Mouse (Mus musculus): ENCODE measurements at regions not wholly inside any gene's neighbourhood (a gene's known extent, or its start where the extent isn't known, plus 50 kb on each side); places are given as distances from the start of the nearest gene placed in this dataset.

DNA sequence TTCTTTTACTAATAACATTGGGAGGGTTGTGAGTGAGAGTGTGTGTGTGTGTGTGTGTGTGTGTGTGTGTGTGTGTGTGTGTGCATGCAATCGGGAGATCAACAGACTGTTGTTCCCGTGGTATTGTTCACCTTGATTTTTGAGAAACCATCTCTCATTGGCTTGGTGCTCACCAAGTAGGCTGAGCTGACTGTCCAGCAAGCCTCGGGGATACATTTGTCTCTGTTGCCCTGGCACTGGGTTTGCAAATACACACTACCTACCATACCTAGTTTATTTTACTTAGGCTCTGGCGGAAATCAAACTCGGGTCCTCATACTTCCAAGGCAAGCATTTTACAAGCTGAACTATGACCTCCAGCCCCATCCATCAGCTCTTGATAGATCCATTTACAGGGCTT is 306.0 kb upstream of the Ppargc1a start:
- no peaks in the 10 kb centered on the region for H3K36me3 ChIP-seq (ENCODE audit: insufficient read depth)
- no peak for DNase-seq
- 58% methylated on average over 5 of the region's 5 CpGs for WGBS
- no peak overlapping the region for H3K9ac ChIP-seq
- no peak overlapping the region for H3K4me3 ChIP-seq (ENCODE audit: low read depth, low read length)
- no peak for TF ChIP-seq CTCF (IDR thresholded peaks at IDR 0.05; ENCODE audit: low read depth)
- H3K27me3 ChIP-seq (ENCODE audit: insufficient read depth, low read length): no peaks in the 10 kb centered on the region
- no peak overlapping the region for H3K27ac ChIP-seq (ENCODE audit: low read depth)
- no peaks in the 10 kb centered on the region for H3K9me3 ChIP-seq (ENCODE audit: low read depth, low read length)
- H3K4me2 ChIP-seq: no peak overlapping the region
- 0 out of 2 replicates have a peak, but pooled peaks cover 2% of the 10 kb centered on the region for H3K4me1 ChIP-seq (ENCODE audit: insufficient read depth)
- ATAC-seq (ENCODE audit: insufficient read depth): no peak

DNA sequence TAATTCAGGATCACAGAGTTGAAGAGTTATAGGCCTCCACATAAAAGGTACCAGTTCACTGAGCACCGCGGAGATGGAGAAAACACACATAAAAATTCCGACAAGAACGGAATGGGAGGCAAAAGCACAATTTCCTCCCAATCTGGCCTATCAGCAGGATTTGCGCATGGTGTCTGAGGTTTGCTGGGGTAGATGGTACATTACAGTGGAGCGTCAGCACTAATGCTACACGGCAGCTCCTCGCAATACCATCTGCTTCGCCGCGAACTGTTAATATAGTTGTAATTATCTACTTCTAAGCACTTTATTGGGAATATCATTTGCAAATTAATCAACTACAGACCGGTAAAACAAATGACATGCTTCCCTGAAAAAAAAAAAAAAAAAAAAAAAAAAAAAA is 304.2 kb upstream of the Ppargc1a start:
- H3K27me3 ChIP-seq (ENCODE audit: insufficient read depth, low read length): no peaks in the 10 kb centered on the region
- H3K9me3 ChIP-seq (ENCODE audit: low read depth, low read length): no peaks in the 10 kb centered on the region
- DNase-seq (no peak), ATAC-seq (ENCODE audit: insufficient read depth) (no peak)
- H3K27ac ChIP-seq (ENCODE audit: low read depth): no peak overlapping the region
- 0 out of 2 replicates have a peak, but pooled peaks cover 2% of the 10 kb centered on the region for H3K4me1 ChIP-seq (ENCODE audit: insufficient read depth)
- H3K4me3 ChIP-seq (ENCODE audit: low read depth, low read length): no peak overlapping the region
- no peak overlapping the region for H3K9ac ChIP-seq
- no peaks in the 10 kb centered on the region for H3K36me3 ChIP-seq (ENCODE audit: insufficient read depth)
- H3K4me2 ChIP-seq: no peak overlapping the region
- TF ChIP-seq CTCF (IDR thresholded peaks at IDR 0.05; ENCODE audit: low read depth): no peak
- 92% methylated on average over 12 of the region's 12 CpGs for WGBS

DNA sequence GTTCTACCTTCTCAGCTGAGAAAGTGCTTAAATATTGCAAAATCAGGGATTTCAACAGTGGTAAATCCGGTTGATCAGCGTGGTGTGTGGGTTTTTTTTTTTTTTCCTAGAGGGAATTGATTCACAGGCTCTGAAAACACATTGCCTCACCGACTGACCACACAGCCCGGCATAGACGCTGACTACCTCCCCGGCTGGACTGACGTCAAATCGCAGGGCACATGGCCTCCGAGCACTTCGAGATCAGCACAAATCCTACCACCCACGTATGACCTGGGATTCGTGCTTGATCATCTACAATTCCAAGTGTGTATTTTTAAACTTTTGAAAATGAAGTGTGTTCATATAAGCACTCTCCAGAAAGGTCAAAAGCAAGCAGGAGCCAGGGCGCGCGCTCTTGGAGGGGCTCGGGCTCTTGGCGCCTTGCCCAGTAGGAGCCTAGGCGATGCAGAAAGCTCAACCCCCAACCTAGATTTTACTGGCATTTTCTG is 300.7 kb upstream of the Ppargc1a start:
- peak overlapping the region; percentile 51 for H3K4me2 ChIP-seq
- ATAC-seq (ENCODE audit: insufficient read depth) (peak; percentile 95), DNase-seq (peak; percentile 91)
- H3K36me3 ChIP-seq (ENCODE audit: insufficient read depth): no peaks in the 10 kb centered on the region
- no peak overlapping the region for H3K4me3 ChIP-seq (ENCODE audit: low read depth, low read length)
- peak overlapping the region; percentile 33; the same call in 1 of the 2 replicates for H3K27ac ChIP-seq (ENCODE audit: low read depth)
- 17% methylated on average over 18 of the region's 18 CpGs for WGBS
- no peak for TF ChIP-seq CTCF (IDR thresholded peaks at IDR 0.05; ENCODE audit: low read depth)
- H3K4me1 ChIP-seq (ENCODE audit: insufficient read depth): 0 out of 2 replicates have a peak, but pooled peaks cover 2% of the 10 kb centered on the region
- H3K9me3 ChIP-seq (ENCODE audit: low read depth, low read length): no peaks in the 10 kb centered on the region
- H3K9ac ChIP-seq: no peak overlapping the region
- no peaks in the 10 kb centered on the region for H3K27me3 ChIP-seq (ENCODE audit: insufficient read depth, low read length)

DNA sequence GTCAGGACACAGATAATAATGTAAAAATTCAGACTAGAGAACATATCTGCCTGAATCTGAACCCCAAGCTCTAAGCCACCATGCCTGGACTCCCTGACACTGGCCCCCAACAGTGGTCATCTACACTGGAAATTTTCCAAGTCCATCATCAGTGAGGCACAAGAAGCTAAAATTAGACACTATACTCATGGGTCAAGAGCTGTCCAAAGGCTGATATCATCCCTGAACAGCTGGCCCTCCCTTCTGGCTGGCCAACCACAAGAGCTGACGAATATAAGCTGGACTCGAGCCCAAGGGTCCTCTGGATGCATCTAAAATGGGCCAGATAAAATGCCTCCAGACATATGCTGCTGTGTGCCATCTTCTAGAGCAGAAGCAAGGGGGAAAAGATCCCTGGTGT is 298.5 kb upstream of the Ppargc1a start:
- H3K9ac ChIP-seq: no peak overlapping the region
- no peak for TF ChIP-seq CTCF (IDR thresholded peaks at IDR 0.05; ENCODE audit: low read depth)
- no peak overlapping the region for H3K4me3 ChIP-seq (ENCODE audit: low read depth, low read length)
- WGBS: 58% methylated on average over 2 of the region's 2 CpGs
- H3K27ac ChIP-seq (ENCODE audit: low read depth): no peak overlapping the region
- no peaks in the 10 kb centered on the region for H3K27me3 ChIP-seq (ENCODE audit: insufficient read depth, low read length)
- H3K4me1 ChIP-seq (ENCODE audit: insufficient read depth): 0 out of 2 replicates have a peak, but pooled peaks cover 2% of the 10 kb centered on the region
- H3K36me3 ChIP-seq (ENCODE audit: insufficient read depth): no peaks in the 10 kb centered on the region
- ATAC-seq (ENCODE audit: insufficient read depth) (no peak), DNase-seq (peak; percentile 68)
- H3K9me3 ChIP-seq (ENCODE audit: low read depth, low read length): no peaks in the 10 kb centered on the region
- H3K4me2 ChIP-seq: no peak overlapping the region

DNA sequence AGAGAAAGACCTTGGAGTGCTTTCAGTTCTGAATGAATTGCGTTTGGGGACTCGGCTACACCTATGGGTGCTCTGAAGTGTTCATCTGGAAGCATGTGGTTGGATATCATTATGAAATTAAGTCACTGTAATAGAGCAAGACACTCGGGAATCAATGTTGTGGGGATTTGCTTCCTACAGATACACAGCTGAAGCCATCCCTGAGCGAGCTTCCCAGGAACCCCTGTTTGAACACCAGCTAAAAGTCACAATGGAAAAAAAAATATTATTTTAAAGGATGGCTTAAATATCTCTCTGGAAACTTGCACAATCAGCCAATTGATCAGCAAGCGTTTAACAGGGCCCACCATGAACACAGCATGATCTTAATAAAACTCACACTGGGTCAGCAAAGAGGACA is 293.0 kb upstream of the Ppargc1a start:
- DNase-seq: no peak
- no peak for TF ChIP-seq CTCF (IDR thresholded peaks at IDR 0.05; ENCODE audit: low read depth)
- Histone ChIP-seq H3K4me1 (ENCODE audit: insufficient read depth) (no peaks in the 10 kb centered on the region), H3K27me3 (ENCODE audit: insufficient read depth, low read length) (no peaks in the 10 kb centered on the region), H3K9me3 (ENCODE audit: low read depth, low read length) (no peaks in the 10 kb centered on the region), H3K4me3 (ENCODE audit: low read depth, low read length) (no peak overlapping the region), H3K36me3 (ENCODE audit: insufficient read depth) (no peaks in the 10 kb centered on the region), H3K4me2 (no peak overlapping the region), H3K27ac (ENCODE audit: low read depth) (no peak overlapping the region), H3K9ac (no peak overlapping the region)
- ATAC-seq (ENCODE audit: insufficient read depth): no peak
- WGBS: 88% methylated on average over 5 of the region's 5 CpGs

DNA sequence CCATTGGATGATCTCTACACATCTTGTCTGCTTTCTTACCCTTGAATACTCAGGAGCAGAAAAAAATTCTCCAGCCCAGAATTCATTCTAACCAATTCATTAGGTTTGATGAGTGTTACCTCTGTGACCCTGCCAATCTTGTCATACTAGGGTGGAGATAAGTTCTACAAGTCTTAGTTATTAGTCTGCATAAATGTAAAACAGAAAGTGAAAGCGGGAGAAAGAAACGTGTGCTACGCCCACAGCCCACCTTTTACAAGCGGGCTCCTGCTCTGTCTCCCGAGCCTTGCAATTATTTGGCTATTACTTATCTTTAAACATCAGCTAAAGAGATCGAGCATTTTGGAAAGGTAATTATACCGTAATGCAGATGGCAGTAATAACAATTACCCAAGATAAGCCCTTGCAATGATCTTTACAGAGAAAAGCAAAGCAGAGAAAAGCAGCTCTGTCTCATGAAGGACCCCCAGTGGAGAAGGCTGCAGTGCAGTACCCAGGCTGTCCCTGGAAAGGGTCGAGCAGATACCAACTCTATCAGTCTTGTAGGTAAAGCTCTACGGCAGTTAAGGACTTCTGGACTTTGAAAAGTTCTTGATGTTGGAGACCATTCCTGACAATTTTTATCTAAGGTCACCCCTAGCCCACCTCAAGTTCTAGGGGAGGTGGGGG is 286.1 kb upstream of the Ppargc1a start:
- H3K9me3 ChIP-seq (ENCODE audit: low read depth, low read length): no peaks in the 10 kb centered on the region
- no peaks in the 10 kb centered on the region for H3K36me3 ChIP-seq (ENCODE audit: insufficient read depth)
- 53% methylated on average over 9 of the region's 9 CpGs for WGBS
- TF ChIP-seq CTCF (IDR thresholded peaks at IDR 0.05; ENCODE audit: low read depth): no peak
- no peak overlapping the region for H3K27ac ChIP-seq (ENCODE audit: low read depth)
- H3K4me2 ChIP-seq: no peak overlapping the region
- H3K9ac ChIP-seq: no peak overlapping the region
- H3K4me3 ChIP-seq (ENCODE audit: low read depth, low read length): no peak overlapping the region
- no peak for DNase-seq
- H3K27me3 ChIP-seq (ENCODE audit: insufficient read depth, low read length): no peaks in the 10 kb centered on the region
- H3K4me1 ChIP-seq (ENCODE audit: insufficient read depth): no peaks in the 10 kb centered on the region
- ATAC-seq (ENCODE audit: insufficient read depth): no peak

DNA sequence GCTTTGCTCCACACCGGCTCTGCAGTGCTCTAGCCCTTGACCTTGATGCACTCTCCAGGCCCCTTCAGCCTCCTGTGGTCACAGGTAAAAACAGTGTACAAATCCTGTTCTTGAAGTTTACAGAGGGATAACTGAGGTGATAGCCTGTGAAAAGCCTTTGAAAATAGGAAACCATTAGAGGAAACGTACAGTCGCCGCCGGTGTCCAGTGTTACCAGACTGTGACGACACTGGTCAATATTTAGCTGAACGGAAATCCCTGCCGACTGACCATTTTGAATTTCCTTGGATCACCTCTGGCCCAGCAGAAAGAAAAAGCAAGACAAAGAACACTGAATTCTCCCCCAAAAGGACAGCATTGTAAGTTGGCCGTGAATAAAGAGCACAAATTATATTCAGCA is 282.6 kb upstream of the Ppargc1a start:
- Histone ChIP-seq H3K4me1 (ENCODE audit: insufficient read depth) (no peaks in the 10 kb centered on the region), H3K4me3 (ENCODE audit: low read depth, low read length) (no peak overlapping the region), H3K9ac (no peak overlapping the region), H3K4me2 (no peak overlapping the region), H3K27me3 (ENCODE audit: insufficient read depth, low read length) (no peaks in the 10 kb centered on the region), H3K9me3 (ENCODE audit: low read depth, low read length) (no peaks in the 10 kb centered on the region), H3K36me3 (ENCODE audit: insufficient read depth) (no peaks in the 10 kb centered on the region), H3K27ac (ENCODE audit: low read depth) (no peak overlapping the region)
- no peak for ATAC-seq (ENCODE audit: insufficient read depth)
- DNase-seq: no peak
- 76% methylated on average over 9 of the region's 9 CpGs for WGBS
- TF ChIP-seq CTCF (IDR thresholded peaks at IDR 0.05; ENCODE audit: low read depth): no peak
